Mouse (Mus musculus) liver, embryonic 13.5 days (tissue): Measurements from ENCODE around the gene Pnldc1. TPM values are rescaled to one million over a fixed set of nuclear protein-coding genes. Genes with fewer than 3 reads are reported as not detected.

Source experiments
- ATAC-seq: fragments of 200-750 bp; cut with Nextera tagmentation; 2 replicates; pipeline ENCODE4 v1.8.0; 2017; ENCODE audit warnings: low read depth, mild to moderate bottlenecking, moderate number of reproducible peaks, moderate library complexity
- DNase-seq: peaks from one replicate; pipeline ENCODE4 v3.0.0; 2022
- H3K27ac ChIP-seq: fragments of 300-500 bp; sonication (generic); 2 replicates; pipeline ENCODE4 v1.5.1; 2015; ENCODE audit warnings: moderate library complexity, mild to moderate bottlenecking, inconsistent platforms
- H3K27me3 ChIP-seq: fragments of 300-500 bp; sonication (generic); 2 replicates; pipeline ENCODE4 v1.6.1; 2015; ENCODE audit warnings: mild to moderate bottlenecking, inconsistent platforms
- H3K36me3 ChIP-seq: fragments of 300-500 bp; sonication (generic); 2 replicates; pipeline ENCODE4 v1.6.1; 2015; ENCODE audit warnings: mild to moderate bottlenecking, inconsistent platforms
- H3K4me1 ChIP-seq: fragments of 300-500 bp; sonication (generic); replicated peaks from 2 replicates; pipeline ENCODE4 v1.6.1; 2015; ENCODE audit warnings: inconsistent platforms
- H3K4me2 ChIP-seq: fragments of 300-500 bp; sonication (generic); 2 replicates; pipeline ENCODE4 v1.6.1; 2015; ENCODE audit warnings: inconsistent platforms, mild to moderate bottlenecking, moderate library complexity
- H3K4me3 ChIP-seq: fragments of 300-500 bp; sonication (generic); replicated peaks from 2 replicates; pipeline ENCODE4 v1.5.1; 2015; ENCODE audit warnings: mild to moderate bottlenecking, inconsistent platforms
- H3K9ac ChIP-seq: fragments of 300-500 bp; sonication (generic); 2 replicates; pipeline ENCODE4 v1.6.1; 2015; ENCODE audit warnings: mild to moderate bottlenecking, inconsistent platforms
- H3K9me3 ChIP-seq: fragments of 300-500 bp; sonication (generic); replicated peaks from 2 replicates; pipeline ENCODE4 v1.6.1; 2016; ENCODE audit warnings: inconsistent platforms
- WGBS: fragments of 180-500 bp; shearing (Covaris S2); methylation state at CpG from one replicate; pipeline ENCODE4 v1.1.7; 2015; ENCODE audit not compliant: insufficient replicate concordance; 5-methylcytosine and 5-hydroxymethylcytosine counted together
- polyA plus RNA-seq: library from polyadenylated mRNA; unstranded; fragments of >200 nt; fragmentation: Nextera tagmentation; extraction: Ambion mirVana; gene quantifications from 2 replicates; pipeline ENCODE4 v1.2.1, GENCODE M21; 2015

Gene Pnldc1
- polyA plus RNA-seq, 1 experiment from 2014 or later: 0.40 TPM

- no peak within 1 kb of the TSS for H3K27ac ChIP-seq
- 47% methylated on average over 5 of the region's 5 CpGs for WGBS
These were observed 34.3 kb downstream of the Pnldc1 start, which contains the start of gene Mrgprh for GRCm38 (mm10) chr17:12875734-12876133. Mrgprh (plus strand) TSS chr17:12876034.

GRCm38 (mm10) chr17:12872275-12873028, 37.6 kb downstream of the Pnldc1 start:
- WGBS: 57% methylated on average over 16 of the region's 16 CpGs
- no peak overlapping the region for H3K4me2 ChIP-seq
- H3K4me3 ChIP-seq: no peak overlapping the region
- H3K36me3 ChIP-seq: no peaks in the 10 kb centered on the region
- no peak for DNase-seq
- H3K27ac ChIP-seq: no peak overlapping the region
- H3K27me3 ChIP-seq: peaks cover 35% of the 10 kb centered on the region
- no peak for ATAC-seq
- H3K4me1 ChIP-seq: no peaks in the 10 kb centered on the region
- no peak overlapping the region for H3K9ac ChIP-seq
- no peaks in the 10 kb centered on the region for H3K9me3 ChIP-seq

More at GRCm38 (mm10) chr17:12875734-12876133, 34.3 kb downstream of the Pnldc1 start, which contains the start of gene Mrgprh:
- Histone ChIP-seq H3K9ac (no peak within 1 kb of the TSS), H3K4me1 (peaks cover 7% of the 10 kb centered on the region; the same call in 1 of the 2 replicates), H3K4me3 (no peak within 1 kb of the TSS), H3K36me3 (no peaks in the 10 kb centered on the region), H3K27me3 (peaks cover 32% of the 10 kb centered on the region), H3K9me3 (no peaks in the 10 kb centered on the region), H3K4me2 (no peak within 1 kb of the TSS)
- no peak for DNase-seq
- no peak for ATAC-seq

- 8% methylated on average over 4 of the region's 4 CpGs for whole genome bisulfite sequencing
- H3K9ac ChIP-seq: no peak overlapping the region
- H3K27me3 ChIP-seq: peaks cover 30% of the 10 kb centered on the region
- no peaks in the 10 kb centered on the region for H3K9me3 ChIP-seq
- H3K4me1 ChIP-seq: no peaks in the 10 kb centered on the region
- no peak overlapping the region for H3K4me3 ChIP-seq
- H3K4me2 ChIP-seq: no peak overlapping the region
- H3K36me3 ChIP-seq: no peaks in the 10 kb centered on the region
- ATAC-seq (no peak), DNase-seq (no peak)
- H3K27ac ChIP-seq: no peak overlapping the region
These were observed 41.4 kb downstream of the Pnldc1 start for GRCm38 (mm10) chr17:12868640-12869039.

- no peak for ATAC-seq
These were observed 42.0 kb downstream of the Pnldc1 start, which contains the start of gene Mas1 for GRCm38 (mm10) chr17:12868043-12868442. Mas1 (minus strand) TSS chr17:12868143.

GRCm38 (mm10) chr17:12866853-12867252, 43.2 kb downstream of the Pnldc1 start:
- H3K4me1 ChIP-seq: no peaks in the 10 kb centered on the region
- WGBS: 65% methylated on average over 10 of the region's 10 CpGs
- no peak overlapping the region for H3K9ac ChIP-seq
- no peaks in the 10 kb centered on the region for H3K36me3 ChIP-seq
- H3K4me2 ChIP-seq: no peak overlapping the region
- ATAC-seq (no peak), DNase-seq (no peak)
- H3K27ac ChIP-seq: no peak overlapping the region
- H3K27me3 ChIP-seq: peaks cover 20% of the 10 kb centered on the region
- H3K4me3 ChIP-seq: no peak overlapping the region
- H3K9me3 ChIP-seq: no peaks in the 10 kb centered on the region

More at GRCm38 (mm10) chr17:12868043-12868442, 42.0 kb downstream of the Pnldc1 start, which contains the start of gene Mas1:
- H3K36me3 ChIP-seq: no peaks in the 10 kb centered on the region
- no peak for DNase-seq
- no peak within 1 kb of the TSS for H3K9ac ChIP-seq
- H3K27me3 ChIP-seq: peaks cover 30% of the 10 kb centered on the region
- H3K27ac ChIP-seq: no peak within 1 kb of the TSS
- H3K4me1 ChIP-seq: no peaks in the 10 kb centered on the region
- H3K4me3 ChIP-seq: no peak within 1 kb of the TSS
- H3K9me3 ChIP-seq: no peaks in the 10 kb centered on the region
- no peak within 1 kb of the TSS for H3K4me2 ChIP-seq
- WGBS: 39% methylated on average over 2 of the region's 2 CpGs

GRCm38 (mm10) chr17:12865407-12865806, 44.6 kb downstream of the Pnldc1 start:
- H3K4me2 ChIP-seq: no peak overlapping the region
- no peak overlapping the region for H3K27ac ChIP-seq
- H3K36me3 ChIP-seq: no peaks in the 10 kb centered on the region
- ATAC-seq (no peak), DNase-seq (no peak)
- no peaks in the 10 kb centered on the region for H3K9me3 ChIP-seq
- no peak overlapping the region for H3K4me3 ChIP-seq
- H3K9ac ChIP-seq: no peak overlapping the region
- no peaks in the 10 kb centered on the region for H3K4me1 ChIP-seq
- 35% methylated on average over 3 of the region's 3 CpGs for WGBS
- peaks cover 11% of the 10 kb centered on the region; the same call in 1 of the 2 replicates for H3K27me3 ChIP-seq

- H3K27me3 ChIP-seq: no peaks in the 10 kb centered on the region
- no peak for DNase-seq
These were observed 45.9 kb downstream of the Pnldc1 start for GRCm38 (mm10) chr17:12864111-12864510.

GRCm38 (mm10) chr17:12859006-12859520, 51.0 kb downstream of the Pnldc1 start:
- DNase-seq: no peak
- H3K4me2 ChIP-seq: no peak overlapping the region
- no peaks in the 10 kb centered on the region for H3K36me3 ChIP-seq
- 53% methylated on average over 8 of the region's 8 CpGs for WGBS
- no peak overlapping the region for H3K9ac ChIP-seq
- no peaks in the 10 kb centered on the region for H3K27me3 ChIP-seq
- no peak overlapping the region for H3K4me3 ChIP-seq
- H3K4me1 ChIP-seq: no peaks in the 10 kb centered on the region
- ATAC-seq: no peak
- H3K27ac ChIP-seq: no peak overlapping the region
- no peaks in the 10 kb centered on the region for H3K9me3 ChIP-seq

More at GRCm38 (mm10) chr17:12864111-12864510, 45.9 kb downstream of the Pnldc1 start:
- Histone ChIP-seq H3K4me1 (no peaks in the 10 kb centered on the region), H3K9me3 (no peaks in the 10 kb centered on the region), H3K9ac (no peak overlapping the region), H3K4me2 (no peak overlapping the region), H3K4me3 (no peak overlapping the region), H3K36me3 (no peaks in the 10 kb centered on the region), H3K27ac (no peak overlapping the region)
- no peak for ATAC-seq

GRCm38 (mm10) chr17:12858072-12858471, 52.0 kb downstream of the Pnldc1 start:
- Histone ChIP-seq H3K9ac (no peak overlapping the region), H3K27ac (no peak overlapping the region), H3K4me3 (no peak overlapping the region), H3K4me1 (no peaks in the 10 kb centered on the region), H3K9me3 (no peaks in the 10 kb centered on the region), H3K4me2 (no peak overlapping the region), H3K36me3 (no peaks in the 10 kb centered on the region), H3K27me3 (no peaks in the 10 kb centered on the region)
- ATAC-seq: no peak
- no peak for DNase-seq
- WGBS: 38% methylated on average over 4 of the region's 4 CpGs

GRCm38 (mm10) chr17:12857395-12857794, 52.6 kb downstream of the Pnldc1 start:
- no peak for DNase-seq
- Histone ChIP-seq H3K4me3 (no peak overlapping the region), H3K9me3 (no peaks in the 10 kb centered on the region), H3K27me3 (no peaks in the 10 kb centered on the region), H3K4me1 (no peaks in the 10 kb centered on the region), H3K27ac (no peak overlapping the region), H3K36me3 (no peaks in the 10 kb centered on the region), H3K4me2 (no peak overlapping the region), H3K9ac (no peak overlapping the region)
- no peak for ATAC-seq
- WGBS: 28% methylated on average over 3 of the region's 3 CpGs

- Histone ChIP-seq H3K36me3 (no peaks in the 10 kb centered on the region), H3K4me3 (no peak overlapping the region), H3K4me1 (no peaks in the 10 kb centered on the region), H3K9ac (no peak overlapping the region), H3K9me3 (no peaks in the 10 kb centered on the region), H3K27ac (no peak overlapping the region), H3K27me3 (0 out of 2 replicates have a peak, but pooled peaks cover 5% of the 10 kb centered on the region), H3K4me2 (no peak overlapping the region)
- WGBS: 80% methylated on average over 11 of the region's 11 CpGs
- DNase-seq: no peak
- ATAC-seq: no peak
These were observed 55.6 kb downstream of the Pnldc1 start for GRCm38 (mm10) chr17:12854386-12854785.
